Mouse (Mus musculus) kidney, embryonic 16.5 days (tissue): ENCODE data around the gene Tnip1. TPM values are rescaled to one million over a fixed set of nuclear protein-coding genes. Genes with fewer than 3 reads are reported as not detected.

ENCODE experiments used
- ATAC-seq: fragments of 200-750 bp; cut with Nextera tagmentation; 2 replicates; pipeline ENCODE4 v1.8.0; 2017; ENCODE audit warnings: moderate TSS enrichment; ENCODE audit not compliant: low FRiP score, low TSS enrichment
- H3K27ac ChIP-seq: fragments of 300-500 bp; sonication (generic); 2 replicates; pipeline ENCODE4 v1.5.1; 2014; ENCODE audit warnings: low read length
- H3K27me3 ChIP-seq: fragments of 300-500 bp; sonication (generic); 2 replicates; pipeline ENCODE4 v1.6.1; 2014; ENCODE audit warnings: low read length, control low read depth, mixed read lengths; ENCODE audit not compliant: insufficient read depth
- H3K36me3 ChIP-seq: fragments of 300-500 bp; sonication (generic); 2 replicates; pipeline ENCODE4 v1.6.1; 2014; ENCODE audit warnings: low read length, control low read depth, mixed read lengths; ENCODE audit not compliant: insufficient read depth
- H3K4me1 ChIP-seq: fragments of 300-500 bp; sonication (generic); 2 replicates; pipeline ENCODE4 v1.6.1; 2014; ENCODE audit warnings: low read length, control low read depth, mixed read lengths; ENCODE audit not compliant: insufficient read depth
- H3K4me2 ChIP-seq: fragments of 300-500 bp; sonication (generic); replicated peaks from 2 replicates; pipeline ENCODE4 v1.6.1; 2014; ENCODE audit warnings: low read depth, low read length
- H3K4me3 ChIP-seq: fragments of 300-500 bp; sonication (generic); 2 replicates; pipeline ENCODE4 v1.5.1; 2014; ENCODE audit warnings: mild to moderate bottlenecking, low read length
- H3K9ac ChIP-seq: fragments of 300-500 bp; sonication (generic); replicated peaks from 2 replicates; pipeline ENCODE4 v1.6.1; 2014; ENCODE audit warnings: low read length
- H3K9me3 ChIP-seq: fragments of 300-500 bp; sonication (generic); 2 replicates; pipeline ENCODE4 v1.6.1; 2016; ENCODE audit warnings: low read length, control low read depth
- WGBS: fragments of 180-500 bp; shearing (Covaris S2); extraction: QIAGEN DNeasy Blood & Tissue Kit; methylation state at CpG from one replicate; pipeline ENCODE4 v1.1.7; 2014; 5-methylcytosine and 5-hydroxymethylcytosine counted together
- polyA plus RNA-seq: library from polyadenylated mRNA; unstranded; fragments of >200 nt; fragmentation: Nextera tagmentation; extraction: Ambion mirVana; gene quantifications from 2 replicates; pipeline ENCODE4 v1.2.1, GENCODE M21; 2015

Gene Tnip1
- polyA plus RNA-seq, 1 experiment from 2014 or later = 20.2 TPM

DNA sequence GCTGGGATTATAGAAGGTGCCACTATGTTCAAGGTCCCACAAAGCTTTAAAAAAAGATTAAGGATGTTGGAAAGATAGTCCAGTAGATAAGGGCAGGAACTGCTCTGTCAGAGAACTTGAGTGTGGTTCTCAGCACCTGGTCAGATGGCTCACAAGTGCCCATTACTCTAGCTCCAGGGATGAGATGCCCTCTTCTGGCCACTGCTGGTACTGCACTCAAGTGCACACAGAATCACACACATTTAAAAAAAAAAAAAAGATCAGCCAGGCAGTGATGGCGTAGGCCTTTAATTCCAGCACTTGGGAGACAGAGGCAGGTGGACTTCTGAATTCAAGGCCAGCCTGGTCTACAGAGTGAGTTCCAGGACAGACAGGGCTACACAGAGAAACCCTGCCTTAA lies 25.3 kb upstream of the Tnip1 start:
- Histone ChIP-seq H3K4me2 (no peak overlapping the region), H3K4me3 (no peak overlapping the region), H3K36me3 (peaks cover 22% of the 10 kb centered on the region), H3K9me3 (no peaks in the 10 kb centered on the region), H3K27ac (no peak overlapping the region), H3K4me1 (no peaks in the 10 kb centered on the region), H3K9ac (no peak overlapping the region), H3K27me3 (no peaks in the 10 kb centered on the region)
- 95% methylated on average over 1 of the region's 1 CpGs for WGBS
- no peak for ATAC-seq

DNA sequence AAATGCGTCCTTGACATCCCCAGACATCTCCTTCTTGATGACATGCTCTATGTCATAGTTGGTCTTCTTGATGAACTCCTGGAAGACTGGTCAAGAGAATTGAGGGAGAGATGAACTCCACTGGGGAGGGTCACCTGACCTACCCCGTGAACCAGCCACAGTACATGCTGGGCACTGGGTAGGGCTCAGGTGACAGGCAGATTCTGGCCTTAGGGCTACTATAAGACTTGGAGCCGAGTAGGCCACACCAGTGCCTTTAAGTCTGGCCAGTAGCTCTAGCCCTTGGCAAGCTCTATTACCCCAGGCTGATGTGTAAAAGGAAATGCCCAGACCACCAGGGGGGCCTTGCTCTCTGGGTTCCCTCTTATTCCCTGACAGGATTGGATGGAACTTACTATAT lies 22.4 kb upstream of the Tnip1 start:
- Histone ChIP-seq H3K4me2 (no peak overlapping the region), H3K9ac (no peak overlapping the region), H3K36me3 (peaks cover 32% of the 10 kb centered on the region), H3K9me3 (no peaks in the 10 kb centered on the region), H3K4me1 (no peaks in the 10 kb centered on the region), H3K4me3 (no peak overlapping the region), H3K27me3 (no peaks in the 10 kb centered on the region), H3K27ac (no peak overlapping the region)
- WGBS = 63% methylated on average over 3 of the region's 3 CpGs
- ATAC-seq = no peak

GRCm38 (mm10) chr11:54984581-54984980 lies 21.9 kb upstream of the Tnip1 start:
- WGBS = 59% methylated on average over 4 of the region's 4 CpGs
- ATAC-seq = peak; percentile 39; the same call in 1 of the 2 replicates
- Histone ChIP-seq H3K4me3 (no peak overlapping the region), H3K27ac (no peak overlapping the region), H3K9me3 (no peaks in the 10 kb centered on the region), H3K4me1 (no peaks in the 10 kb centered on the region), H3K4me2 (no peak overlapping the region), H3K9ac (no peak overlapping the region), H3K36me3 (peaks cover 32% of the 10 kb centered on the region), H3K27me3 (no peaks in the 10 kb centered on the region)

- Histone ChIP-seq H3K4me1 (no peaks in the 10 kb centered on the region), H3K9ac (no peak overlapping the region), H3K27ac (no peak overlapping the region), H3K4me3 (no peak overlapping the region), H3K9me3 (no peaks in the 10 kb centered on the region), H3K27me3 (no peaks in the 10 kb centered on the region), H3K36me3 (peaks cover 35% of the 10 kb centered on the region), H3K4me2 (no peak overlapping the region)
- WGBS = under 1% methylated on average over 6 of the region's 6 CpGs
- no peak for ATAC-seq
Measured at GRCm38 (mm10) chr11:54984085-54984484, 21.4 kb upstream of the Tnip1 start.

- Histone ChIP-seq H3K36me3 (peaks cover 33% of the 10 kb centered on the region), H3K4me2 (no peak overlapping the region), H3K9me3 (no peaks in the 10 kb centered on the region), H3K4me3 (no peak overlapping the region), H3K27me3 (no peaks in the 10 kb centered on the region), H3K9ac (no peak overlapping the region), H3K4me1 (no peaks in the 10 kb centered on the region), H3K27ac (no peak overlapping the region)
- ATAC-seq = no peak
- 95% methylated on average over 6 of the region's 6 CpGs for WGBS
Measured at GRCm38 (mm10) chr11:54982520-54982919, 19.8 kb upstream of the Tnip1 start.

DNA sequence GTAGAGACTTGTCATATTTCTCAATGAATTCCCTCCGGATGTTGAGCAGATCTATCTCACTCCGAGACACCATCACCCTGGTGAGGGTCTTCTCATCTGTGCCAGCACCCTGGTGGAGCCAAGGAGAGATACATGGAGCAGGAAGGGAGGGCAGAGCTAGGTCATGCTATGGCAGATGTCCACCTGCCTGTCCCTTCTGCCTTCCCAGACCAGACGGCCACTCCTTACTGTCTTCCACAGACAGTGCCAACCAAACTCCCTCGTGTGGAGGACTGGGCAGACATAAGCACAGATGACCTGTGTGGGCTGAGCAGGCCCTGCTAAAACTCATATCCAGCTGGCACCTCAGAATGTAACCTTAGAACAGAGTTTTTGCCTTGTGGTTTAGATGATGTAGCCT lies 18.9 kb upstream of the Tnip1 start:
- peaks cover 33% of the 10 kb centered on the region for H3K36me3 ChIP-seq
- no peak for ATAC-seq
- H3K9me3 ChIP-seq = no peaks in the 10 kb centered on the region
- H3K4me3 ChIP-seq = no peak overlapping the region
- no peaks in the 10 kb centered on the region for H3K27me3 ChIP-seq
- WGBS = 89% methylated on average over 4 of the region's 4 CpGs
- H3K4me2 ChIP-seq = no peak overlapping the region
- H3K4me1 ChIP-seq = no peaks in the 10 kb centered on the region
- H3K9ac ChIP-seq = no peak overlapping the region
- no peak overlapping the region for H3K27ac ChIP-seq

DNA sequence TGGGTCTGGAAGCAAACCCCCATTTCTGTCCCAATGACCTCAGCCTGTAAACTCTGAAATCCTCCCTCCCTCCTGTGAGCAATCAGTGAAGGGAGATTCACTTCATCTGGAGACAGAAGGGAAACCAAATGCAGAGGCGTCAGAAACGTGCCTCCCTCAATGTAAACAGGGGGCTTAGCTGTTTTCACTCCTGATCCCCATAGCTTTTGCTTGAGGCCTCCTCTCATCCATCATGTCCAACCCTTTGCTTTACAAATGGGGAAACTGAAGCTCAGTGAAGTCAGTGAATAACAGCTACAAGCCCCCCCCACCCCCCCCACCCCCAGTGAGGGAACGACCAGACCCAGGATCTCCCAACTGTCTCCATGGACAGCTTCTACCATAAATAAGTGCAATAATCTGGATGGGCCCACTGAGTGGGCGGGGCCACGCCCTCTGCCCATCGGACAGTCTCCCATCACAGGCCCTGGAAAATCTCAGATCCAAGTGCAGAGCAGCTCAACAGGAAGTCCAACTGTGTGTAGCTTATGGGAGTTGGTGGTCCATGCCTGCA lies 14.7 kb upstream of the Tnip1 start:
- Histone ChIP-seq H3K4me3 (no peak overlapping the region), H3K36me3 (peaks cover 23% of the 10 kb centered on the region), H3K4me1 (peaks cover 9% of the 10 kb centered on the region), H3K9me3 (no peaks in the 10 kb centered on the region), H3K27ac (no peak overlapping the region), H3K9ac (no peak overlapping the region), H3K4me2 (no peak overlapping the region), H3K27me3 (no peaks in the 10 kb centered on the region)
- no peak for ATAC-seq
- 31% methylated on average over 6 of the region's 6 CpGs for WGBS

DNA sequence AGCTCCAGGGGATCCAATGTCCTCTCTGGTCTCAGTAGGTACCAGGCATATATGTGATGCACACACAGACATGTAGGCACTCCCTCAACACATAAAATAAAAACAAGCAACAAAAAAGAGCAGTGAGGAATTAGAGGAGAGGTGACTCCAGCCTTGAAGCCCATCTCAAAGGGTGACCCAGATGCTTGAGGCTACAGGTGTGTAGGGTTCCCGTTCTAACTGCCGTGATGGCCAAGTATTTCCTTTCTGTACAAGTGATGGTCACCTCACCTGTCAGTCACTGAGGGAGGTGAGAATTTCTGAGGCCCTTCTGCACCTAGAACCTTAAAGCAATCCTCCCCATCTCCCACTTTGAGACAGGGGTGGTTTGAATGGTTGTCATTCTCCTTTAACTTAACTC lies 13.6 kb upstream of the Tnip1 start:
- no peak overlapping the region for H3K9ac ChIP-seq
- ATAC-seq = no peak

DNA sequence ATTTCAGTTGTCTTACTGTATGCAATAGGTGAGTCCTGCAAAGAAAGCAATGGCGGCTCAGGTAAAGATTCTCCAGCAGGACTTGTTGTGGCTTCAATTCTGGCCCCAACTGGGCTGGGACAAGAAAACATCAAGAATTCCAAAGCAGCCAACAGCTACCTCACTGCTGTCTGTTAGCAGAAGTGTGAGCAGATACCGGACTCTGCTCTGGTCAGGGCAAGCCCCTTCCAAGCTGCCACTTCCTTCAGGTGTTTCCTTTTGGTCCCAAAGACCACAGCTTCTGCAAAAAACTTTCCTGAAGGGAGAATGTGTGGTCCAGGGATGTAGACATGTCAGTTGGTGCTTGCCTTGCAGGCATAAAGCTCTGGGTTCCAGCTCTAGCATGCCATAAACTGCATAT lies 13.0 kb upstream of the Tnip1 start:
- Histone ChIP-seq H3K27me3 (no peaks in the 10 kb centered on the region), H3K36me3 (peaks cover 10% of the 10 kb centered on the region; the same call in 1 of the 2 replicates), H3K9ac (no peak overlapping the region), H3K4me2 (no peak overlapping the region), H3K27ac (no peak overlapping the region), H3K9me3 (no peaks in the 10 kb centered on the region), H3K4me1 (peaks cover 9% of the 10 kb centered on the region), H3K4me3 (no peak overlapping the region)
- WGBS = 81% methylated on average over 2 of the region's 2 CpGs
- ATAC-seq = no peak

More for the DNA sequence above, 13.6 kb upstream of the Tnip1 start:
- Histone ChIP-seq H3K9me3 (no peaks in the 10 kb centered on the region), H3K4me1 (peaks cover 9% of the 10 kb centered on the region), H3K27me3 (no peaks in the 10 kb centered on the region), H3K4me3 (no peak overlapping the region), H3K27ac (no peak overlapping the region), H3K4me2 (no peak overlapping the region), H3K36me3 (peaks cover 12% of the 10 kb centered on the region)
- WGBS = 90% methylated on average over 2 of the region's 2 CpGs

GRCm38 (mm10) chr11:54975340-54975739 lies 12.6 kb upstream of the Tnip1 start:
- 86% methylated on average over 5 of the region's 5 CpGs for WGBS

More at GRCm38 (mm10) chr11:54975340-54975739, 12.6 kb upstream of the Tnip1 start:
- Histone ChIP-seq H3K27ac (no peak overlapping the region), H3K4me1 (peaks cover 9% of the 10 kb centered on the region), H3K4me3 (no peak overlapping the region), H3K4me2 (no peak overlapping the region), H3K27me3 (no peaks in the 10 kb centered on the region), H3K9ac (no peak overlapping the region), H3K36me3 (peaks cover 10% of the 10 kb centered on the region; the same call in 1 of the 2 replicates), H3K9me3 (no peaks in the 10 kb centered on the region)
- no peak for ATAC-seq
